Mouse (Mus musculus): Measurements from ENCODE around the gene Sik1.

- TF ChIP-seq EP300 (IDR thresholded peaks at IDR 0.05; ENCODE audit: low read depth), result no peak
- no peak for TF ChIP-seq CTCF (IDR thresholded peaks at IDR 0.05; ENCODE audit: low read depth)
Measured at GRCm38 (mm10) chr17:31893371-31894060, 37.9 kb upstream of the Sik1 start.

All from liver, embryonic 14.5 days (tissue).